In the genomic region with DNA sequence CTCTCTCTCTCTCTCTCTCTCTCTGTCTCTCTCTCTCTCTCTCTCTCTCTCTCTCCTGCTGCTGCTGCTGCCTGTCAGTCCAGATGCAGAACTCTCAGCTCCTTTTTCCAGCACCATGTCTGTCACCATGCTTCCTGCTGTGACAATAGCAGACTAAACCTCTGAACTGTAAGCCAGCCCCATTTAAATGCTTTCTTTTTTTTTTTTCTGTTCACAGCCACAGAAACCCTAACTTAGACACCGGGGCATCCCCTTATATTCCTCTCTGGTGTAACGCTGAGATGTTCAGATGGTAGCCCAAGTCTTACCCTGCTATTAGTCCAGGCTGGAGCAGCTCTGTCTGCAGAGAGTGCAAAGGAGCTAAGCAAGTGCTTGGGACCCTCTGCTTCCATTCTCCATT, we compare ENCODE assay signal across 32 mouse cellular contexts.
"Had no signal": no experiment of that assay in that cellular context is flagged by ENCODE, and none has a peak within 500 bp of the region (broad histone marks: within the 10 kb centered on the region; RNA-seq: fewer than 3 reads in every experiment).

No protein-coding gene starts in this region.

- H3K4me3 ChIP-seq: heart, embryonic 10.5 days; heart, embryonic 12.5 days; heart, embryonic 13.5 days; heart, embryonic 15.5 days; hindbrain, embryonic 10.5 days; hindbrain, embryonic 12.5 days; hindbrain, embryonic 13.5 days; hindbrain, embryonic 15.5 days; intestine, embryonic 15.5 days; kidney, embryonic 15.5 days; layer of hippocampus, adult 2 months; left cerebral cortex, adult 2 months had no signal

- H3K4me1 ChIP-seq: hindbrain, embryonic 10.5 days; hindbrain, embryonic 12.5 days; hindbrain, embryonic 13.5 days; hindbrain, embryonic 15.5 days; intestine, embryonic 15.5 days had no signal

- H3K9ac ChIP-seq: heart, embryonic 12.5 days; heart, embryonic 13.5 days; heart, embryonic 15.5 days; hindbrain, embryonic 12.5 days; hindbrain, embryonic 13.5 days; hindbrain, embryonic 14.5 days; hindbrain, embryonic 15.5 days; intestine, embryonic 15.5 days; kidney, embryonic 15.5 days had no signal

- H3K36me3 ChIP-seq: heart, embryonic 10.5 days; heart, embryonic 12.5 days; heart, embryonic 13.5 days; heart, embryonic 15.5 days; hindbrain, embryonic 10.5 days; hindbrain, embryonic 12.5 days; hindbrain, embryonic 13.5 days; hindbrain, embryonic 15.5 days; intestine, embryonic 15.5 days; kidney, embryonic 15.5 days had no signal

- H3K27me3 ChIP-seq: heart, embryonic 12.5 days; hindbrain, embryonic 12.5 days; hindbrain, embryonic 15.5 days; intestine, embryonic 15.5 days; kidney, embryonic 15.5 days had no signal

- DNase-seq: heart, postnatal 10 days; heart, postnatal 14 days; heart, postnatal 36 days; heart, postnatal 4 days; kidney, adult 11 months; kidney, adult 18-20 months; kidney, adult 2 months; kidney, adult 8-10 months; kidney, adult 9 months; kidney, postnatal 10 days; kidney, postnatal 14 days; kidney, postnatal 25 days; kidney, postnatal 36 days; kidney, postnatal 4 days; layer of hippocampus, adult 9-11 months; layer of hippocampus, postnatal 36 days had no signal

- H3K27ac ChIP-seq: heart, embryonic 10.5 days; heart, embryonic 13.5 days; heart, embryonic 15.5 days; hindbrain, embryonic 10.5 days; hindbrain, embryonic 12.5 days; hindbrain, embryonic 13.5 days; hindbrain, embryonic 14.5 days; hindbrain, embryonic 15.5 days; hindbrain, postnatal 0 days; intestine, embryonic 15.5 days; kidney, embryonic 15.5 days; kidney, postnatal 0 days; layer of hippocampus, adult 2 months; left cerebral cortex, adult 2 months had no signal

- H3K4me2 ChIP-seq: heart, embryonic 11.5 days; heart, embryonic 12.5 days; heart, embryonic 13.5 days; heart, embryonic 15.5 days; hindbrain, embryonic 12.5 days; hindbrain, embryonic 13.5 days; hindbrain, embryonic 14.5 days; hindbrain, embryonic 15.5 days; intestine, embryonic 15.5 days; kidney, embryonic 15.5 days had no signal

- H3K9me3 ChIP-seq: heart, embryonic 10.5 days; heart, embryonic 12.5 days; heart, embryonic 13.5 days; heart, embryonic 15.5 days; hindbrain, embryonic 10.5 days; hindbrain, embryonic 12.5 days; hindbrain, embryonic 13.5 days; hindbrain, embryonic 15.5 days; intestine, embryonic 15.5 days; kidney, embryonic 15.5 days had no signal
